Comparison of ENCODE assay signal across 21 mouse cellular contexts in genomic region chr2:124015542-124015941, GRCm38 (mm10).
DNase-seq lines count a peak whose midpoint lies in the region; ATAC-seq lines count a peak whose summit lies in the region.
"Had no signal": no experiment of that assay in that cellular context is flagged by ENCODE, and none has a peak within 500 bp of the region (broad histone marks: within the 10 kb centered on the region; RNA-seq: fewer than 3 reads in every experiment).

No protein-coding gene starts in this region.

- intact Hi-C loops in left cerebral cortex, postnatal 4 days (cut with DNase I) = no loop called here

- H3K9ac ChIP-seq in heart, embryonic 11.5 days (ENCODE audit: low read depth, low read length) = no peak overlapping the region
- H3K9ac ChIP-seq: heart, embryonic 13.5 days; hindbrain, embryonic 12.5 days had no signal

- peak; percentile 2 to 4 for DNase-seq in left cerebral cortex, adult 18-20 months (ENCODE audit: low spot score in 2 of 2)
- DNase-seq in left cerebral cortex, postnatal 4 days = no peak
- peak; percentile 17 for DNase-seq in right cerebral cortex, postnatal 25 days
- DNase-seq in right cerebral cortex, postnatal 14 days = no peak
- peak; percentile 1 to 5 for DNase-seq in right cerebral cortex, postnatal 36 days (ENCODE audit: low spot score in 2 of 2)
- DNase-seq: adrenal gland, postnatal 10 days; B cell, adult 2 months; cerebellum, adult 11-12 months; cerebellum, adult 9-11 months; gastrocnemius, adult 2 months; gastrocnemius, postnatal 25 days; heart, postnatal 4 days had no signal

- no peak for ATAC-seq in heart, embryonic 11.5 days (replicated peaks; ENCODE audit: insufficient number of reproducible peaks, low FRiP score, low TSS enrichment)
- ATAC-seq: CD4-positive, CD25-positive, alpha-beta regulatory T cell, adult 4 months; forebrain, embryonic 14.5 days; hindbrain, embryonic 16.5 days; inflammation-experienced regulatory T-cells, adult 6 months had no signal

- H3K27ac ChIP-seq in heart, embryonic 11.5 days (ENCODE audit: low read depth, low read length) = no peak overlapping the region
- H3K27ac ChIP-seq: embryonic facial prominence, embryonic 10.5 days; gastrocnemius, adult 2 months; heart, embryonic 13.5 days; hindbrain, embryonic 12.5 days had no signal

- no peaks in the 10 kb centered on the region for H3K9me3 ChIP-seq in heart, embryonic 11.5 days (replicated peaks; ENCODE audit: control insufficient read depth, low read length)
- H3K9me3 ChIP-seq: embryonic facial prominence, embryonic 10.5 days; G1E; heart, embryonic 13.5 days; hindbrain, embryonic 12.5 days had no signal

- H3K4me1 ChIP-seq in heart, embryonic 11.5 days (ENCODE audit: control insufficient read depth, insufficient read depth, low read length) = no peaks in the 10 kb centered on the region
- H3K4me1 ChIP-seq: embryonic facial prominence, embryonic 10.5 days; heart, embryonic 13.5 days; hindbrain, embryonic 12.5 days had no signal

- 86% methylated on average over 2 of the region's 2 CpGs for WGBS in heart, embryonic 11.5 days (ENCODE audit: insufficient replicate concordance)

- H3K4me3 ChIP-seq in heart, embryonic 11.5 days (ENCODE audit: low read depth, low read length) = no peak overlapping the region
- H3K4me3 ChIP-seq: embryonic facial prominence, embryonic 10.5 days; gastrocnemius, adult 2 months; heart, embryonic 13.5 days; hindbrain, embryonic 12.5 days had no signal

- no peak overlapping the region for H3K4me2 ChIP-seq in heart, embryonic 11.5 days
- H3K4me2 ChIP-seq: heart, embryonic 13.5 days; hindbrain, embryonic 12.5 days had no signal

- no peaks in the 10 kb centered on the region for H3K36me3 ChIP-seq in heart, embryonic 11.5 days (ENCODE audit: control insufficient read depth, insufficient read depth, low read length)
- H3K36me3 ChIP-seq: embryonic facial prominence, embryonic 10.5 days; G1E; heart, embryonic 13.5 days; hindbrain, embryonic 12.5 days had no signal

- H3K27me3 ChIP-seq in heart, embryonic 11.5 days (ENCODE audit: control insufficient read depth, insufficient read depth, low read length) = no peaks in the 10 kb centered on the region
- H3K27me3 ChIP-seq: heart, embryonic 13.5 days; hindbrain, embryonic 12.5 days had no signal

Comparison
In these comparisons a context has a peak if more than half of its experiments do, and no peak if none do; other contexts are left out.
1. DNase-seq: peak in left cerebral cortex, adult 18-20 months (2 of 2), right cerebral cortex, postnatal 25 days (single experiment) and right cerebral cortex, postnatal 36 days (2 of 2); none in left cerebral cortex, postnatal 4 days (single experiment) and right cerebral cortex, postnatal 14 days (single experiment).